Mouse (Mus musculus): Measurements from ENCODE around the gene Ifna15. TPM values are rescaled to one million over a fixed set of nuclear protein-coding genes. Genes with fewer than 3 reads are reported as not detected.

The Ifna15 gene
- polyA plus RNA-seq, 1 experiment from 2014 or later: not detected

- WGBS: 87% methylated on average over 2 of the region's 2 CpGs
- no peaks in the 10 kb centered on the region for H3K36me3 ChIP-seq (replicated peaks)
- no peaks in the 10 kb centered on the region for H3K4me1 ChIP-seq
- no peak overlapping the region for H3K27ac ChIP-seq
- no peaks in the 10 kb centered on the region for H3K27me3 ChIP-seq
- H3K4me3 ChIP-seq (replicated peaks): no peak overlapping the region
- no peaks in the 10 kb centered on the region for H3K9me3 ChIP-seq
- ATAC-seq (ENCODE audit: low FRiP score): no peak
- H3K4me2 ChIP-seq: no peak overlapping the region
- no peak overlapping the region for H3K9ac ChIP-seq
Measured at GRCm38 (mm10) chr4:88530892-88531291, 27.2 kb downstream of the Ifna15 start.

DNA sequence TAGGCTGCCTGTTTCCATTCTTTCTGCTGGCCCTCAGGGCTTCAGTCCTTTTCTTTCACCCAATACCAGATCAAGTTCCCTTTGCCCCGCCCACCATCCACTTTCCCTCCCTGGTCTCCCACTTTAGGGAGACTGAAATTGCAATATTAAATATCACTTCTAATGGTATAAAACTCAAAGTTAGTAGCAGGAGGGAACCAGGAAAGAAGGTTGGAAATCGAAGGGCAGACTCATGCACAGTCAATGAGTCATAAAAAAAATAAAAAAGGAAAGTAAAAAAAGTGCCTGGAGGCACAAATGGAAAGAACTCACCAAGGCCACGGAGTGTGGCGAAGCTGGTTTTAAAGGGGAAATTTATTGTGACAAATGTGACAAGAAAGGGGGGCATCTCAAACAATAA lies 27.8 kb downstream of the Ifna15 start:
- Histone ChIP-seq H3K27me3 (no peaks in the 10 kb centered on the region), H3K4me1 (no peaks in the 10 kb centered on the region), H3K27ac (no peak overlapping the region), H3K36me3 (replicated peaks) (no peaks in the 10 kb centered on the region), H3K4me3 (replicated peaks) (no peak overlapping the region), H3K9me3 (no peaks in the 10 kb centered on the region), H3K9ac (no peak overlapping the region), H3K4me2 (no peak overlapping the region)
- WGBS: 83% methylated on average over 4 of the region's 4 CpGs
- ATAC-seq (ENCODE audit: low FRiP score): no peak

- H3K4me2 ChIP-seq: no peak overlapping the region
- ATAC-seq (ENCODE audit: low FRiP score): no peak
- no peak overlapping the region for H3K4me3 ChIP-seq (replicated peaks)
- no peaks in the 10 kb centered on the region for H3K4me1 ChIP-seq
- H3K27me3 ChIP-seq: no peaks in the 10 kb centered on the region
- H3K9ac ChIP-seq: no peak overlapping the region
- no peaks in the 10 kb centered on the region for H3K36me3 ChIP-seq (replicated peaks)
- no peak overlapping the region for H3K27ac ChIP-seq
- WGBS: 89% methylated on average over 5 of the region's 5 CpGs
- H3K9me3 ChIP-seq: no peaks in the 10 kb centered on the region
Measured at GRCm38 (mm10) chr4:88526379-88527049, 31.5 kb downstream of the Ifna15 start.

DNA sequence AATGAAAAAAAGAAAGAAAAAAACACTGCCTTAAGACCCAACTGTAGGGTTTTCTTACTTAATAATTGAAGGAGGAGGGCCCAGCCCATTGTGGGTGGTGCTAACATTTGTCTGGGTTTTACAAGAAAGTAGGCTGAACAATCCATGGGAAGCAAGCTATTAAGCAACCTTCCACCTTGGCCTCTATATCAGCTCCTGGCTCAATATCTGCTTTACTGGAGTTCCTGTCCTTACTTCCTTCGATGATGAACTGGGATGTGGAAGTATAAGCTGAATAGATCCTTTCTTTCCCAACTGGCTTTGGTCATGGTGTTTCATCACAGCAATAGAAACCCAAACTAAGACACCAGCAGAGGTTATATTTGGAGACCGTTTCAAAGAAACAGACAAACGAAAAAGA lies 32.7 kb downstream of the Ifna15 start:
- Histone ChIP-seq H3K4me1 (no peaks in the 10 kb centered on the region), H3K27me3 (0 out of 2 replicates have a peak, but pooled peaks cover 1% of the 10 kb centered on the region), H3K36me3 (replicated peaks) (no peaks in the 10 kb centered on the region), H3K4me2 (no peak overlapping the region), H3K9me3 (no peaks in the 10 kb centered on the region), H3K9ac (no peak overlapping the region), H3K27ac (no peak overlapping the region), H3K4me3 (replicated peaks) (no peak overlapping the region)
- no peak for ATAC-seq (ENCODE audit: low FRiP score)
- WGBS: 83% methylated on average over 3 of the region's 3 CpGs

- Histone ChIP-seq H3K27ac (no peak overlapping the region), H3K27me3 (0 out of 2 replicates have a peak, but pooled peaks cover 4% of the 10 kb centered on the region), H3K4me2 (no peak overlapping the region), H3K4me3 (replicated peaks) (no peak overlapping the region), H3K9ac (no peak overlapping the region), H3K36me3 (replicated peaks) (no peaks in the 10 kb centered on the region), H3K4me1 (no peaks in the 10 kb centered on the region), H3K9me3 (no peaks in the 10 kb centered on the region)
- ATAC-seq (ENCODE audit: low FRiP score): no peak
Measured at GRCm38 (mm10) chr4:88523241-88523640, 34.8 kb downstream of the Ifna15 start.

DNA sequence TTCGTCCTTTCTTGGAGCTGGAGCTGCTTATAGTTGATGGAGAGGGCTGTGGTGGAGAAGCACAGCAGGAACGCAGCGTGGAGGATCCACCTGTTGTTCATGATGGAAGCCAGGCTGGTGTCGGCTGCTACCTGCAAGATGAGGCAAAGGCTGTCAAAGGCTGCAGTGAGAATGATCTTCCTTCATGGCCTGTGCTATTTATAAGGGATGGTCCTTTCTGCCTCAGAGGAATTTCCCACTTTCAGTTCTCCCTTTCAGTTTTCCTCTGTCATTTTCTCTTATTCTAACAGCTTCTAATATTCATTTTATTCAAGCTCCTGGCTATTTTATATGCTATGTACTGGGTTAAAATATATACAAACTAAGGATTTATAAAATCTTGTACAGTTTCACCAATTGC lies 35.4 kb downstream of the Ifna15 start, which contains the start of gene Ifnb1:
Ifnb1 (minus strand) TSS at position 101 of the 400 bp plus-strand sequence.
- 90% methylated on average over 4 of the region's 4 CpGs for WGBS
- Histone ChIP-seq H3K4me1 (no peaks in the 10 kb centered on the region), H3K4me2 (no peak within 1 kb of the TSS), H3K9me3 (no peaks in the 10 kb centered on the region), H3K9ac (no peak within 1 kb of the TSS), H3K4me3 (replicated peaks) (no peak within 1 kb of the TSS), H3K36me3 (replicated peaks) (no peaks in the 10 kb centered on the region), H3K27me3 (0 out of 2 replicates have a peak, but pooled peaks cover 4% of the 10 kb centered on the region), H3K27ac (no peak within 1 kb of the TSS)
- ATAC-seq (ENCODE audit: low FRiP score): no peak

DNA sequence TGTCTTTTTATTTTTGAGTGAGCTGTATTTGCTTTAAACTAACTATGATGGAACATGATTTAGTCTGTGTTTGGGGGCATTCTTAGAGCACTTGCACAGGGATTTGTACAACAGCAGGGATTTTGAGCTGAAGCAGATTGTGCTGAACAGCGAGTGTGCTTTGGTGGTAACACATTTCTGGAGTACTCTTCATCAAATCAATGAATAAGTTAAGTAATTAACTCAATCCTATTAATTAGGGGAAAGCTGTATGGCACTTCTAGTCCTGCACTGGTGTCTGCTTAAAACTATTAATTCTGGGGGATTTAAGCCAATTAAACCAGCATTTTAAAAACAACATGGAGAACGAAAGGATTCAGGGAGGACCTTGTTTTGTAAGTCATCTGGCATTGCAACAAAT lies 40.1 kb downstream of the Ifna15 start:
- Histone ChIP-seq H3K36me3 (replicated peaks) (no peaks in the 10 kb centered on the region), H3K4me3 (replicated peaks) (no peak overlapping the region), H3K9ac (no peak overlapping the region), H3K4me2 (no peak overlapping the region), H3K9me3 (no peaks in the 10 kb centered on the region), H3K4me1 (0 out of 2 replicates have a peak, but pooled peaks cover 2% of the 10 kb centered on the region), H3K27ac (no peak overlapping the region), H3K27me3 (0 out of 2 replicates have a peak, but pooled peaks cover 4% of the 10 kb centered on the region)
- no peak for ATAC-seq (ENCODE audit: low FRiP score)
- 41% methylated on average over 2 of the region's 2 CpGs for WGBS

GRCm38 (mm10) chr4:88515711-88516211 lies 42.3 kb downstream of the Ifna15 start:
- ATAC-seq (ENCODE audit: low FRiP score): 0 out of 2 replicates have a peak, but pooled peaks have one; percentile 46
- no peak overlapping the region for H3K27ac ChIP-seq
- no peak overlapping the region for H3K4me2 ChIP-seq
- no peaks in the 10 kb centered on the region for H3K36me3 ChIP-seq (replicated peaks)
- H3K4me1 ChIP-seq: 0 out of 2 replicates have a peak, but pooled peaks cover 2% of the 10 kb centered on the region
- 0 out of 2 replicates have a peak, but pooled peaks cover 4% of the 10 kb centered on the region for H3K27me3 ChIP-seq
- whole genome bisulfite sequencing: 47% methylated on average over 4 of the region's 4 CpGs
- H3K9me3 ChIP-seq: no peaks in the 10 kb centered on the region
- no peak overlapping the region for H3K9ac ChIP-seq
- H3K4me3 ChIP-seq (replicated peaks): no peak overlapping the region

DNA sequence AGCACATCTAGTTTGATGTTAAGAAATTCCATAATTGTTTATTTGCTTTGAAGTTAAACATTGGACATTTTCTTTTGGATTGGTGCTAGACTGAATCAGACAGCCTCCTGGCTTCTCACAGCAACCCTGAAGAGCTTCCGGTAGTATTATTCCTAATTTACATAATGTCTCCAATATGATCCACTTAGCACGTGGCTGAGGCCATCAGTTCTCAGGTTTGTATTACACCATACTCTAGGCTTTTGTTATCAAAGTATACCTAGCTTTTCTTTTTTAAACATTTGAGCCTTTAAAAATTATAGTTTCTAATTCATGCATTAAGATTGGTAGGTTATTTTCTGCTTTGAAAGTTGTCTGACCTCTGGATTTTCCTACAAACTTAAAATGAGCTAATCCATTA lies 42.8 kb downstream of the Ifna15 start:
- Histone ChIP-seq H3K36me3 (replicated peaks) (no peaks in the 10 kb centered on the region), H3K27me3 (0 out of 2 replicates have a peak, but pooled peaks cover 1% of the 10 kb centered on the region), H3K4me3 (replicated peaks) (no peak overlapping the region), H3K9ac (no peak overlapping the region), H3K4me2 (no peak overlapping the region), H3K4me1 (0 out of 2 replicates have a peak, but pooled peaks cover 2% of the 10 kb centered on the region), H3K27ac (no peak overlapping the region), H3K9me3 (no peaks in the 10 kb centered on the region)
- WGBS: 59% methylated on average over 2 of the region's 2 CpGs
- no peak for ATAC-seq (ENCODE audit: low FRiP score)

DNA sequence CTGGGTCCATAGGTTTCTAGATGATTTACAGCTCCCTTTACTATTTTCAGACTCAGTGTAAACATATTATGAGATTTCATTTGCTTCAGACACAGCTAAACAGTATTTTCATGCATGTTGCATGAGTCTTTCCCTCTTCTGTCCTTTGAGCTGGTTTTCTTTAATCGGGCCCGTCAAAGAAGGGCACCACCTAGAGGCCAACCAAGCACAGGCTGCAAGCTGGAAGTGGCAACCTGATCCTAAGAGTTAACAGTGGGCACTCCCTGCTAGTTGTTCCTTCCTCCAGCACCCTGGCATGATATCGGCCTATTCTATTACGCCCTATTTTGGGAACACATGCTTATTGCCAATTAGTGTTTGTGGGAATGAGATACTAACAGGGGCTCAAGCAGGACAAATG lies 43.6 kb downstream of the Ifna15 start:
- ATAC-seq (ENCODE audit: low FRiP score): peak; percentile 3; the same call in 1 of the 2 replicates

GRCm38 (mm10) chr4:88513743-88514142 lies 44.3 kb downstream of the Ifna15 start:
- ATAC-seq (ENCODE audit: low FRiP score): no peak
- Histone ChIP-seq H3K9ac (no peak overlapping the region), H3K9me3 (no peaks in the 10 kb centered on the region), H3K4me2 (no peak overlapping the region), H3K4me3 (replicated peaks) (no peak overlapping the region), H3K27ac (no peak overlapping the region), H3K4me1 (0 out of 2 replicates have a peak, but pooled peaks cover 2% of the 10 kb centered on the region), H3K27me3 (no peaks in the 10 kb centered on the region), H3K36me3 (replicated peaks) (no peaks in the 10 kb centered on the region)
- 98% methylated on average over 4 of the region's 4 CpGs for WGBS

More for the DNA sequence above, 43.6 kb downstream of the Ifna15 start:
- Histone ChIP-seq H3K9me3 (no peaks in the 10 kb centered on the region), H3K4me3 (replicated peaks) (no peak overlapping the region), H3K9ac (no peak overlapping the region), H3K36me3 (replicated peaks) (no peaks in the 10 kb centered on the region), H3K27ac (no peak overlapping the region), H3K4me1 (0 out of 2 replicates have a peak, but pooled peaks cover 2% of the 10 kb centered on the region), H3K27me3 (no peaks in the 10 kb centered on the region), H3K4me2 (no peak overlapping the region)
- WGBS: 49% methylated on average over 4 of the region's 4 CpGs
